Comparison of ENCODE assay signal across 17 mouse cellular contexts in genomic region chr9:112498676-112499075, GRCm38 (mm10).
"Had no signal": no experiment of that assay in that cellular context is flagged by ENCODE, and none has a peak within 500 bp of the region (broad histone marks: within the 10 kb centered on the region; RNA-seq: fewer than 3 reads in every experiment).

No protein-coding gene starts in this region.

- H3K27ac ChIP-seq: kidney, postnatal 0 days; layer of hippocampus, adult 2 months; liver, embryonic 13.5 days; stomach, embryonic 15.5 days had no signal

- H3K4me2 ChIP-seq: liver, embryonic 13.5 days; midbrain, embryonic 11.5 days; stomach, embryonic 15.5 days had no signal

- DNase-seq: kidney, adult 2 months; kidney, postnatal 25 days; layer of hippocampus, adult 9-11 months; liver, embryonic 13.5 days; lung, adult 2 months; lung, postnatal 14 days; lung, postnatal 4 days; midbrain, embryonic 14.5 days; right cerebral cortex, adult 18-20 months; right cerebral cortex, postnatal 25 days; spleen, adult 18-20 months; thymus, adult 18-20 months; thymus, postnatal 36 days had no signal

- H3K4me3 ChIP-seq: layer of hippocampus, adult 2 months; liver, embryonic 13.5 days; stomach, embryonic 15.5 days had no signal

- H3K9ac ChIP-seq: liver, embryonic 13.5 days; stomach, embryonic 15.5 days had no signal

- H3K27me3 ChIP-seq: liver, embryonic 13.5 days; stomach, embryonic 15.5 days had no signal

- H3K4me1 ChIP-seq: liver, embryonic 13.5 days; stomach, embryonic 15.5 days had no signal

- H3K36me3 ChIP-seq: liver, embryonic 13.5 days; stomach, embryonic 15.5 days had no signal

- H3K9me3 ChIP-seq: liver, embryonic 13.5 days; stomach, embryonic 15.5 days had no signal
